Mouse (Mus musculus): ENCODE results near the gene Sstr3. TPM values are rescaled to one million over a fixed set of nuclear protein-coding genes. Genes with fewer than 3 reads are reported as not detected.

Sstr3 gene
- polyA plus RNA-seq, 1 experiment: 1.4 TPM

GRCm38 (mm10) chr15:78494968-78495406, 49.5 kb downstream of the Sstr3 start, which contains the start of gene Il2rb:
Gene Il2rb (minus strand): TSS chr15:78495271.
- TF ChIP-seq CTCF (IDR thresholded peaks at IDR 0.05; ENCODE audit: extremely low read depth, insufficient read length, insufficient replicate concordance, low read depth, low read length) (no peak), POLR2A (IDR thresholded peaks at IDR 0.05; ENCODE audit: low read depth, low read length) (no peak)
- H3K4me3 ChIP-seq (ENCODE audit: low read depth, low read length): peak within 1 kb of the TSS; percentile 59

DNA sequence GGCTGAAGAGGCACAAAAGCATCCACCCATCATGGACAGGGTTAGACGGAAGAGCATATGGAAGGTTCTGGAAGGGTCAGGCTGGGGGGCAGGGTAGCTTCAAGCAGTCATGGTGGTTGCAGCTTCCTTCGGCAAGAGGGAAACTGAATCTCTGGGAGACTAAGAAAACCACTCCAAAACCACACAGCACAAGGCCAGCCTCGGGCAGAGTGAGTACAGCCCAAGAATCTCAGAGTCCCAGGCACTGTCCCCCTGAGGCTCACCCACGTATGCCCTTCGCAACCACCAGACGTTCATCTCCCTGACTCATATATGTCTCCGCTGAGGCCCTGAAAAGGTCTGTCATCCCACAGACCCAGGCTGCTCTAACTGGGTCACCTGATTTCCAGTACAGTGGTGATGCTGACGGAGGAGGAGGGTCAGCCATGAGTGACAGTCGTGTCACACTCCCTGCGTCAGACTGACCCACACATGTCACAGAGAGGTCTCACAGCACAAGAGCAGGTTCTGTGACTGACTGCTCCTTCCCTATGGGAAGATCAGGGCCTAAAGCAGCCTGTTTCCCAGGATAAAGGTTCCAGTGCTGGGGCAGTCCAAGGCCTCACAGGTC, 51.0 kb downstream of the Sstr3 start:
- Histone ChIP-seq H3K4me3 (ENCODE audit: low read depth, low read length) (peak overlapping the region; percentile 59), H3K27me3 (ENCODE audit: control insufficient read depth, insufficient read depth, low read length) (no peaks in the 10 kb centered on the region), H3K27ac (ENCODE audit: insufficient read depth, low read depth, low read length) (peak overlapping the region; percentile 17; the same call in 1 of the 2 replicates), H3K36me3 (ENCODE audit: control insufficient read depth, insufficient read depth, low read length) (no peaks in the 10 kb centered on the region), H3K4me1 (ENCODE audit: control insufficient read depth, insufficient read depth, insufficient read length, low read length) (no peaks in the 10 kb centered on the region)
- no peak for TF ChIP-seq CTCF (IDR thresholded peaks at IDR 0.05; ENCODE audit: extremely low read depth, insufficient read length, insufficient replicate concordance, low read depth, low read length)
- no peak for TF ChIP-seq POLR2A (IDR thresholded peaks at IDR 0.05; ENCODE audit: low read depth, low read length)
- 74% methylated on average over 10 of the region's 10 CpGs for WGBS

More at GRCm38 (mm10) chr15:78494968-78495406, 49.5 kb downstream of the Sstr3 start, which contains the start of gene Il2rb:
- Histone ChIP-seq H3K4me1 (ENCODE audit: control insufficient read depth, insufficient read depth, insufficient read length, low read length) (no peaks in the 10 kb centered on the region), H3K36me3 (ENCODE audit: control insufficient read depth, insufficient read depth, low read length) (no peaks in the 10 kb centered on the region), H3K27ac (ENCODE audit: insufficient read depth, low read depth, low read length) (peak within 1 kb of the TSS; percentile 17; the same call in 1 of the 2 replicates), H3K27me3 (ENCODE audit: control insufficient read depth, insufficient read depth, low read length) (no peaks in the 10 kb centered on the region)
- 77% methylated on average over 11 of the region's 11 CpGs for WGBS

- H3K4me3 ChIP-seq (ENCODE audit: low read depth, low read length): no peak overlapping the region
- H3K27ac ChIP-seq (ENCODE audit: insufficient read depth, low read depth, low read length): no peak overlapping the region
- H3K36me3 ChIP-seq (ENCODE audit: control insufficient read depth, insufficient read depth, low read length): no peaks in the 10 kb centered on the region
- no peak for TF ChIP-seq CTCF (IDR thresholded peaks at IDR 0.05; ENCODE audit: extremely low read depth, insufficient read length, insufficient replicate concordance, low read depth, low read length)
- no peak for TF ChIP-seq POLR2A (IDR thresholded peaks at IDR 0.05; ENCODE audit: low read depth, low read length)
- no peaks in the 10 kb centered on the region for H3K4me1 ChIP-seq (ENCODE audit: control insufficient read depth, insufficient read depth, insufficient read length, low read length)
- 88% methylated on average over 3 of the region's 3 CpGs for WGBS
- H3K27me3 ChIP-seq (ENCODE audit: control insufficient read depth, insufficient read depth, low read length): no peaks in the 10 kb centered on the region
These were observed 53.2 kb downstream of the Sstr3 start for GRCm38 (mm10) chr15:78491301-78491700.

GRCm38 (mm10) chr15:78489906-78490305, 54.6 kb downstream of the Sstr3 start:
- TF ChIP-seq CTCF (IDR thresholded peaks at IDR 0.05; ENCODE audit: extremely low read depth, insufficient read length, insufficient replicate concordance, low read depth, low read length) (no peak), POLR2A (IDR thresholded peaks at IDR 0.05; ENCODE audit: low read depth, low read length) (no peak)
- 67% methylated on average over 8 of the region's 8 CpGs for WGBS
- H3K4me1 ChIP-seq (ENCODE audit: control insufficient read depth, insufficient read depth, insufficient read length, low read length): no peaks in the 10 kb centered on the region
- H3K27ac ChIP-seq (ENCODE audit: insufficient read depth, low read depth, low read length): no peak overlapping the region
- no peak overlapping the region for H3K4me3 ChIP-seq (ENCODE audit: low read depth, low read length)
- no peaks in the 10 kb centered on the region for H3K36me3 ChIP-seq (ENCODE audit: control insufficient read depth, insufficient read depth, low read length)
- no peaks in the 10 kb centered on the region for H3K27me3 ChIP-seq (ENCODE audit: control insufficient read depth, insufficient read depth, low read length)

DNA sequence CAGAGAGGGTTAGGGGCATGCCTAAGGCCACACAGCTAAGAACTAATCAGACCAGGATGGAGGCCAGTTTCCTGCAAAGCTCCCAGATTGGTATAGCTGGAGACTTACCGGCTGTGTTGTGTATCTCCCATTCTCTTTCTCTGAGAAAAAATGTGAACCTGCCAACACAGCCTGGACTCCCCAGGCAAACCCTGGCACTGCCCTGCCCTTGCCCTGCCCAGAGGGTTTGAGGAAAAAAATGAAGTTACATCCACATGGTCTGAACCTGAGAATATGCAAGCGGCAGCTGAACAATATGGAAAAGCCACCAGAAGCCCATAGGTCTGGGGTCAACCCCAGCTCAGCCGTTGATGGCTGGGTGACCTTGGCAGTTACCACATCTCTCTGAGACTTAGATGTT, 55.2 kb downstream of the Sstr3 start:
- WGBS: 81% methylated on average over 3 of the region's 3 CpGs
- Histone ChIP-seq H3K27me3 (ENCODE audit: control insufficient read depth, insufficient read depth, low read length) (no peaks in the 10 kb centered on the region), H3K27ac (ENCODE audit: insufficient read depth, low read depth, low read length) (no peak overlapping the region), H3K36me3 (ENCODE audit: control insufficient read depth, insufficient read depth, low read length) (no peaks in the 10 kb centered on the region), H3K4me1 (ENCODE audit: control insufficient read depth, insufficient read depth, insufficient read length, low read length) (no peaks in the 10 kb centered on the region), H3K4me3 (ENCODE audit: low read depth, low read length) (no peak overlapping the region)
- TF ChIP-seq CTCF (IDR thresholded peaks at IDR 0.05; ENCODE audit: extremely low read depth, insufficient read length, insufficient replicate concordance, low read depth, low read length) (no peak), POLR2A (IDR thresholded peaks at IDR 0.05; ENCODE audit: low read depth, low read length) (no peak)

- Histone ChIP-seq H3K27me3 (ENCODE audit: control insufficient read depth, insufficient read depth, low read length) (no peaks in the 10 kb centered on the region), H3K4me3 (ENCODE audit: low read depth, low read length) (no peak overlapping the region), H3K36me3 (ENCODE audit: control insufficient read depth, insufficient read depth, low read length) (no peaks in the 10 kb centered on the region), H3K4me1 (ENCODE audit: control insufficient read depth, insufficient read depth, insufficient read length, low read length) (no peaks in the 10 kb centered on the region), H3K27ac (ENCODE audit: insufficient read depth, low read depth, low read length) (no peak overlapping the region)
- WGBS: 70% methylated on average over 4 of the region's 4 CpGs
- TF ChIP-seq POLR2A (IDR thresholded peaks at IDR 0.05; ENCODE audit: low read depth, low read length) (no peak), CTCF (IDR thresholded peaks at IDR 0.05; ENCODE audit: extremely low read depth, insufficient read length, insufficient replicate concordance, low read depth, low read length) (no peak)
These were observed 57.4 kb downstream of the Sstr3 start for GRCm38 (mm10) chr15:78487066-78487465.

Other genes with a start within 250 kb of the Sstr3 start
- 2.4 and 3.5 TPM in 2 replicates for gene Csf2rb2, start 239.0 kb downstream of the Sstr3 start, polyA plus RNA-seq (2012; rRNA removed)
- 8.9 and 9.1 TPM in 2 replicates for gene Csf2rb, start 218.9 kb downstream of the Sstr3 start, polyA plus RNA-seq (2012; rRNA removed)
- gene Tex33, start 148.8 kb downstream of the Sstr3 start, polyA plus RNA-seq (2012; rRNA removed): not detected in 2 replicates
- 17.7 and 30.3 TPM in 2 replicates for gene Tst, start 138.8 kb downstream of the Sstr3 start, polyA plus RNA-seq (2012; rRNA removed)
- 115 and 177 TPM in 2 replicates for gene Mpst, start 138.3 kb downstream of the Sstr3 start, polyA plus RNA-seq (2012; rRNA removed)
- gene Kctd17, start 116.1 kb downstream of the Sstr3 start, polyA plus RNA-seq (2012; rRNA removed): 46.8 and 52.9 TPM in 2 replicates
- 0.11 and 0.14 TPM in 2 replicates for gene Tmprss6, start 76.1 kb downstream of the Sstr3 start, polyA plus RNA-seq (2012; rRNA removed)
- gene Il2rb, start 49.4 kb downstream of the Sstr3 start, polyA plus RNA-seq (2012; rRNA removed): 7.2 and 11.8 TPM in 2 replicates
- gene C1qtnf6, start 13.3 kb downstream of the Sstr3 start, polyA plus RNA-seq (2012; rRNA removed): 7.9 and 8.1 TPM in 2 replicates
- 37.0 and 136 TPM in 2 replicates for gene Rac2, start 28.1 kb upstream of the Sstr3 start, polyA plus RNA-seq (2012; rRNA removed)
- 11.2 and 12.7 TPM in 2 replicates for gene Cyth4, start 52.4 kb upstream of the Sstr3 start, polyA plus RNA-seq (2012; rRNA removed)
- 0.14 and 0.35 TPM in 2 replicates for gene Elfn2, start 174.1 kb upstream of the Sstr3 start, polyA plus RNA-seq (2012; rRNA removed)
- gene Mfng, start 228.8 kb upstream of the Sstr3 start, polyA plus RNA-seq (2012; rRNA removed): 4.7 and 7.9 TPM in 2 replicates

All from small intestine, adult 2 months (tissue).